Mouse (Mus musculus): ENCODE data around the gene Slc10a7.

Slc10a7 gene

GRCm38 (mm10) chr8:78741496-78741895, 232.3 kb downstream of the Slc10a7 start:
- DNase-seq, result no peak

- DNase-seq, result no peak
Measured at GRCm38 (mm10) chr8:78741965-78742364, 232.8 kb downstream of the Slc10a7 start.

GRCm38 (mm10) chr8:78742453-78742852, 233.3 kb downstream of the Slc10a7 start:
- DNase-seq, result peak; percentile 48

- DNase-seq, result no peak
Measured at GRCm38 (mm10) chr8:78747052-78747451, 237.9 kb downstream of the Slc10a7 start.

GRCm38 (mm10) chr8:78748701-78749100, 239.6 kb downstream of the Slc10a7 start:
- no peak for DNase-seq

GRCm38 (mm10) chr8:78749861-78750825, 241.0 kb downstream of the Slc10a7 start:
- DNase-seq, result no peak

GRCm38 (mm10) chr8:78751151-78751550, 242.0 kb downstream of the Slc10a7 start:
- no peak for DNase-seq

- no peak for DNase-seq
Measured at GRCm38 (mm10) chr8:78754986-78755385, 245.8 kb downstream of the Slc10a7 start.

- no peak for DNase-seq
Measured at GRCm38 (mm10) chr8:78759139-78759538, 250.0 kb downstream of the Slc10a7 start.

- DNase-seq, result no peak
Measured at GRCm38 (mm10) chr8:78764976-78765375, 255.8 kb downstream of the Slc10a7 start.

GRCm38 (mm10) chr8:78765556-78765955, 256.4 kb downstream of the Slc10a7 start:
- DNase-seq, result no peak

- no peak for DNase-seq
Measured at GRCm38 (mm10) chr8:78770584-78770983, 261.4 kb downstream of the Slc10a7 start.

GRCm38 (mm10) chr8:78771256-78771655, 262.1 kb downstream of the Slc10a7 start:
- DNase-seq, result no peak

GRCm38 (mm10) chr8:78776816-78777215, 267.7 kb downstream of the Slc10a7 start:
- no peak for DNase-seq

All from right cerebral cortex, postnatal 25 days (tissue).